Mouse (Mus musculus): ENCODE data around the gene Olfr877.

DNA sequence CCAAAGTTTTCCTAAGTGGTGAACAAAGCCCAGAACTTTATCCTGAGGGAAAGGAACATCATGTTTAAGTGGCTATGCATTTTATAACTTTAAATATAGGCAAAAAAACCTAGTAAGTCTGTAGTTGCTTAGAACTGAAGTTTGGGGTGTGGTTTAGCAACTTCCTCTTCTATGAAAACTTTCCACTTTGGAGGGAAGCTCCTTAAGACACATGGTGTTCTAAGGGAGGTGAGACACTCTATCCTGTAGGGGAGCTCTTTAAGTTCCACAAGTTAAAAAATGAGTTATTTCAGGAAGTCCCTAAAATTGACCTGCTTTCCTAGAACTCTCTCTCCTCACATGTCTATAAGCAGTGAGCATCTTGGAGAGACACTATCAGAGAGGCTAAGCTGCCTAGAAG, 46.8 kb upstream of the Olfr877 start:
- TF ChIP-seq CTCF (IDR thresholded peaks at IDR 0.05; ENCODE audit: low read depth), result no peak
- TF ChIP-seq EP300 (IDR thresholded peaks at IDR 0.05; ENCODE audit: low read depth), result no peak

Measured in heart, postnatal 0 days (tissue).